Mouse (Mus musculus) ovary, postnatal 10 days (tissue): ENCODE results near the gene Sorbs1.

Experiments used
- DNase-seq: peaks from one replicate; pipeline ENCODE4 v3.0.0; 2022; ENCODE audit warnings: low spot score

The Sorbs1 gene

DNA sequence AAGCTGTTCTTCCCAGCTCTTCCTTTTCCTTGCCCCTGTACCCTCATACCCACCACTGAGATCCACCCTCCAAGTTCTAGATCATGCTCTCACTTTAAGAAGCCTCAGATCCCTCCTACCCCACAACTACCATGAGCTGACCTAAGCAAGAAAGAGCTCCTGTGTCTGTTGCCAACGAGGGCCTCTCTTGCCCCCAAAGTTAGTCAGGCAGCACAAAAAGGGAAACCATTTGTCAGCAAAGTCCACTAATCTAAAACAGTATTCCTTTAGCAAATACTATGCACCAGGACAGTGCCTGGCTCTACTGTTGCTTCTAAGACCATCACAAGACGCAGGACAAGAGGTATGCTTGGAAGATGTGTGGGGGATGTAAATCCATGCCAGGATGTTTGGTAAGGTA is 106.4 kb downstream of the Sorbs1 start:
- no peak for DNase-seq

DNA sequence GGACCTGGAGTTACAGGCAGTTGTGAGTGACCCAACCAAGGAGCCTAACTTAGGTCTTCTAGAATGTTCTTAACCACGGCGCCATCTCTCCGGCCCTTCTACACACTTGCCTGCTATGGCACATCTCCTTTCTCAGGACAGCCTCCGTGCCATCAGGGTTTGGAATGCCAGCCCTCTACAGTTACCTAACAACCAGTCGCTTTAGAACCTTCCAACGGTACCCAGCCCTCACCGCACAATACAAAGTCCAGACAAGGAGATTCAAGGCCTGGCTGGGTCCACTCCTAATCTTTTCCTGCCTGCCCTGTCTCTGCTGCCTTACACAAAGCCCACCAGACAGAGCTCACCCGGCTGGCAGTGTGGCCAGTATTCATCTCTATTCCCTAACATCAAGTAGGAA is 106.9 kb downstream of the Sorbs1 start:
- DNase-seq, result no peak

DNA sequence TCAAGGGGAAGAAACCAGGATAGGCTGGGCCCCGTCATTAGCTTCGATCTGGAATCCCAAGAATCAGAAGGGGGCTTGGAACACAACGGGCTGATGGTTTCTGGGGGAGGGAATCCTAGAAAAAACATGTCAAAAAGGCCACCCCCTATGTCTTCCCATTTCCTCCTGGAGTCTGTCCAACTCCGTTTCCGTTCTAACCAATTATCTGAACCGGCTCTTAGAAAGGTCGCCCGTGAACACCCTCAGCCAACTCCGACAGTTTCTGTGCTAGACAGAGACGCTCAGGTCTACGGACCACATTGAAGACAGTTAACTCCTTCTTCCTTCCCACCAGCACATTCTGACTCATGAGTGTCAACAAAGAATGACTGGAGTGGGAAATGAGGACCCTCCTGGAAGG is 107.8 kb downstream of the Sorbs1 start:
- DNase-seq, result no peak

DNA sequence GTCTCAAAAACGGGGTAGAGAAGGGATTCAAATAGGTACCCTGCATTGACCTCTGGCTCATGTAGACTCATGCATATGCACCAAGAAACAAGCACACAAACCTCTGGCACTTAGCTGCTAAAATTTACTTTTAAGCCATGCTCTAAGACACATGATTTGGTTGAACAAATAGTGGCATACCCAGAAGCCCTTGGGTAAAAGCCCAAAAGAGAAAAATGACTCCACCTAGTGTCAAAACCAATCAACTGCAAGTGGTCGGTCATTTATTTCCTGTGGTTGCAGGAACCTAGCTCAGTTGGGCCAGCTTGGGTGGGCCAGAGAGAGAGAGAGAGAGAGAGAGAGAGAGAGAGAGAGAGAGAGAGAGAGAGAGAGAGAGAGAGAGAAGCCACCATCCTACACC is 109.0 kb downstream of the Sorbs1 start:
- no peak for DNase-seq

DNA sequence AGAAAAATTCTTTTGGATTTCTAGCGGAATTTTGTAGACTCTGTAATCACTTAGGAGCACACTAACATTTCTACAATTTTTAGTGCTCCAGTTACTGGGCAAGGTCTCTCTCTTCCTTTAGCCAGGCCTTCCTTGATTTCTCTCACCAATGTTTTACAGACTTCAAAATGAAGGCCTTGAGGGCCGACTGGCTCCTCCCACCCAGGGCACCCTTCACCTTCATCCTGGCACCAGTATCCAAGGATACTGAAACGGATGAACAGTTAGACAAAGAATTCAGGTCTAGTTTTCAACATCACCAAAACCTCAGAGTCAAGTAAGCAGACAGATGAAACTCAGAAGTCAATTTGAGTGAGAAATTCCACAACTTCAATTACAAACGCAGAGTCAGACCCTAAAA is 109.6 kb downstream of the Sorbs1 start:
- DNase-seq, result no peak

DNA sequence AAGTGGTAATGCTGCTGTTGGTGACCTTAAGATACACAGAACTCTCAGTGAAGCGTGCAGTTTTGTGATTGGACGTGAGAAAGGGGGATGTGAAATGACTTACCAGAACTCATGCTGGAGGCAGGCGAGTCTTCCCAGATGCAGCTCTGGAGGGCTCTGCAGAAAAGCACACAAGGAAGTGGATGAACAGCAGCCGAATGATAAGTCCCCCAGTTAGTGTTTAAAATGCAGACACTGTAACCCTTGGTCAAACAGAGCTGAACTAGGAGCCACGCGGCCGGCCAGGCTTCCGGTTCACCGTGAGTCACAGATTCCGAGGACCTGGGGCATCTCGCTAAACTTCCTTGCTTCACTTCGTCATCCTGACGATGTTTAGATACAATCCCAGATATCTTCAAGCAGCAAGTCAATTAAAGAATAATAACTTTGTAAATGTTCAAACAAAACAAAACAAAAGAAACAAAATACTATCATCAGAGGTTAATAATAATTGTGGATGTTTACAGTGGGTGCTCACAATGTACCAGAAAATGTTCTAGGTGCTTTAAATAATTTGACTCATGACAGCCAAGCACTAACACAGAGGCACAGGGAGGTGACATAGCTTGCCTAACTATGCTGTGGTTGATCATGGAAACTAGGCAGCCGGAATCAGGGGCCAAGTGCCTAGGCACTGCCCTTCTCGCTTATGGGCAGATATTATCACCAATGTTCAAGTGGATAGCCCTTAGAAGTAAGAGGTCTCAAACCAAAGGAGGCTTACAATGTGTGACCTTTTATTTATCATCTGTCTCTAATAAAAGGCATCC is 111.2 kb downstream of the Sorbs1 start:
- DNase-seq, result no peak

DNA sequence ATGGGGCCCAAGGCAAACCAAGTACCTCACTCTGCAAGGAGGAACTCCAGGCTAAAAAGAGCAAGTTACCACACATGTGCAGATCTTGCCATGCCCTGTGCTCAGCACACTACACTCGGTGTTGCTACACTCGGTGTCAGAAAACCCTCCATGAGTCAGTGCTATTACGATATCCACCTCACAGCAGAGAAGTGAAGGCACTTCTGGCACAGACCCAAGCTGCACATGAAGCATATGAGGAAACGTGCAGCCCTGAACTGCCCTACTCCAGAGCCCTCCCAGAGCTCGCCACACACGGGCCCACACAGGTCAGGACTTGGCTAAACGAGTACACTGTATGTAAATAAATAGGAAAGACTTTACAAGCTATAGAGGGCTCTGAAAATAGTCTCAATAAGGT is 112.4 kb downstream of the Sorbs1 start:
- DNase-seq, result no peak

DNA sequence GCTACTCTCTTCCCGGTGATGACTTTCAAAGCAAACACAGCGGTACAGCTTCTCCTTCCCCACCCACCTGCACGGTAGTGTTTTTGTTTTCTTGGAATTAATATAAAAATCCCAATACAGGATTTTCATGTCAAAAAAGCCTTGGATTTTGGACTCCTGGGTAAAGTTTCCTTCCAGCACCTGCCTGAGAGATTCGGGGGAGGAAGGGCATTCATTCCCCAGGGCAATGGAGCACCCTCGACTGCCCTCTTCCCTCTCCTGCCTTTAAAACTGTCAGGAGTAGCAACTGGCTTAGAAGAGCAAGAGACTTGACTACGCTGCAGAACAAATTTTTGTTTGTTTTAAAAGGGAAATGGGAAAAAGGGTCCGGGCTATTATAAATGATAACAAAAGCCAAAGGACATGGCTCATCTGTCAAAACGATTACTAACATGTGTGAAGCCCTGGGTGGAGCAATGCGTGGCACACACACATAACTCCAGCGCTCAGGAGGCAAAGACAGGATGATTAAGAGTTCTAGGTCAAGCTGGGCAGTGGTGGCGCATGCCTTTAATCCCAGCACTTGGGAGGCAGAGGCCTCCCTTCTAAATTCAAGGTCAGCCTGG is 113.1 kb downstream of the Sorbs1 start:
- DNase-seq, result no peak

DNA sequence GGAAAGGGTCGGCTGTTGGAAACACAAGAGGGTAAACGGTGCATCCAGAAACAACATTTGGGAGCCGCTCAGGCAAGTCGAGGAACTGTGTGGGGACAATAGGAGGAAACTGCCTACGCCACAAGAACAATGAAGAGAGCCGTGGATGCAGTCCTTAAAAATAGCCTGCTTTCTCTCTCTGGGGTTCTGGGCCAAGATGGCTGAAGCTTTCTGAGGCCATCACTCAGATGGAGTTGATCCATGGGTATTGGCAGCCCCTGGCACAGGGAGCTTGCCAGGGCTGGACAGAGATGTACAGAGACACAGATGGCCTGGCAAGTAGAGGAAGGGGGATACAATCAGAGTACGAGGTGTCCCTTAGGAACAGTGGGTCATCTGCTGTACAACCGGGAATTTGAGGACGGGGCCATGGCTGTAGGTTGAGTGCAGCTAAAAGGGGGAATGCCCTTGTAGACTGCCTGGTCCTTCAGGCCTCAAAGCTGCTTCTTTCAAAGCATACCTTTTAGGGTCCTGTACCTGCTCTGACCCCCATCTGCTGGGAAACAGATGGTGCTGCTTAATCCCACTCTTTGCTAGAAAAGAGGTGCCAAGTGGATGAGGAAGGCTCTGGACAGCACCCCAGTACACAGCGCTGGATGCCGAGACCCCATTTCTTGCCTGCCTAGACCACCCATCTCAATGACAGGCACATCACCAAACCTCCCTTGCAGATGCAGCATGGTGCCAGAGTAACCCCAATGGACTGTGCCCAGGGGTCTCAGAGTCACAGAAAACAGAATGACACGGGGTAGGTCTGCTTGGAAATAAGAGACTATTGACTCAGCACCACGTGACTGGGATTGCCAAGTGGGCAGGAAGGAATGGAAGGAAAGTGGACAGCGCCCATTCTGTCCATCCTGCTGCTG is 117.6 kb downstream of the Sorbs1 start:
- no peak for DNase-seq

DNA sequence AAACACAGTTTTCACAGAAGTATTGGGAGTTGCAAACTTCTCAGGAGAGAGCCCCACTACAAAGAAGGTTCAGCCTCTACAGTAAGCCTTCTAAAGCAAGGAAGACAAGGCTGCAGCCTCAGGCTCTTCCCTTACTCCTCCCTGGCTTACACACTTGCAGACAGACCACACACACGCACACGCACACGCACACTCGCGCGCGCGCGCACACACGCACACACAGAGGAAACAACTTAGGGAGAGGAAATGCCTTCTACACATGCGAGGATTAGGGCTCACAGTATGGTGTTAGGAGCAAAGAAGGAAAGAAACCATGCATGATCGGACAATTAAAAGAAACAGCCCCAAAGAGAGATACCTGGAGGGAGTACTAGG is 118.3 kb downstream of the Sorbs1 start:
- DNase-seq, result no peak

DNA sequence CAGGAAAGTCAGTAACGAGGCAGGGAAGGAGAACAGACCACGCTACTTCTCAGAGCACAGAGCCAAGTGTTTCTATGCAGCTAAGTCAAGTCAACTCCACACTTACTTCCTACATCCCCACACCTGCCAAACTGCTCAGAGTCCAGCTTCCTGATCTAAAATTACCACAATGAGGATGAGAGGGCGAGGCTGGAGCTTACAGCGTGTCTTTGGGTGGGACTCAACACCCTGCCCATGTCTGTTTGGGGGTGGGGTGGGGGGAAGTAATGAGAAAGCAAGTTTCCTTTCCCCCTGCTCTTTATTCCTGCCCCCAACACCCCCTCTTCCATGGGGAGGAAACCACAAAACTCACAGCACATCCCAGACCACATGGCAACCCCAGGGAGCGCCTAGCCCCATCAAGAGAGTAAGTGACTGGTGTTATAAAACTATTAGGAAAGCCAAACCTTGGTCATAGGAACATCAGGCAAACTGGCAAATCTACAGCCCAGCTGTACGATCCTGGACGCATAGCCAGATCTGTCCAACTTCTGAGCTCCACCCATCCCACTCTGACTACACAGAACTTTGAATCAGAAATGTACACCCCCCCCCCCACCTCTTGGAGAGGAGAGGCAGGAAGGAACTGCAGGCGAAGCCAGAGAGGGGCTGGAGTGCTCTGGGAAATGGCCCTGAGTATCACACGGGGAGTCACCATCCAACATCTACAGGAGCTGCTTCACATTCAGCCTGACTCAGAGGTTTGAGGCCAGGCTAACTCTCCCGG is 118.8 kb downstream of the Sorbs1 start:
- no peak for DNase-seq

DNA sequence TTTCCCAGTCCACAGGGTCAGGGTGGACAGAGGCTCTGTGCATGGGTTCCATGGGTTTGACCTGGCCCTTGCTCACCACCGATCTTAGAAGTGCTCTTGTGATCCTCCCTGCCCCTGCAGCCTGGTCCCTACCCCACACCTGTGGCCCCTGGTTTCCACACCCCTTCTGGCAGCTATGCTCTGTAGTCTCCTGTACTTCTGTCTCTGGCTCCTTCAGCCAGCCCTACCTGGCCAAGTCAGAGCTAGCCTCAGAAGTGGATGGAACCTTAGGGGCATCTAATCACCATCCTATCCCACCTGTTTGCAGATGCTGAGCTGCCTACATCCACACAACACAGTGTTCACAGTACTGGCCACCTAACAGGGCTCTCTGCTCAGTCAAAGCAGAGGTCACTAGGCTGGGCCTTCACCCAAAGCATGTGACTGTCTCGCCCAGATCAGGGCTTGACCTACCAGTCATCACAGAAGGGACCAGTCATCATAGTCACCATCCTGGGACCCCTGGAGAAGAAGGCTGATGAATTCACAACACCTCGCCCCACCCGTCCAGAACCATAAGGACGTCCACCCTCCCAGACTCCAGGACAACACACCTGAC is 120.7 kb downstream of the Sorbs1 start:
- DNase-seq, result no peak

DNA sequence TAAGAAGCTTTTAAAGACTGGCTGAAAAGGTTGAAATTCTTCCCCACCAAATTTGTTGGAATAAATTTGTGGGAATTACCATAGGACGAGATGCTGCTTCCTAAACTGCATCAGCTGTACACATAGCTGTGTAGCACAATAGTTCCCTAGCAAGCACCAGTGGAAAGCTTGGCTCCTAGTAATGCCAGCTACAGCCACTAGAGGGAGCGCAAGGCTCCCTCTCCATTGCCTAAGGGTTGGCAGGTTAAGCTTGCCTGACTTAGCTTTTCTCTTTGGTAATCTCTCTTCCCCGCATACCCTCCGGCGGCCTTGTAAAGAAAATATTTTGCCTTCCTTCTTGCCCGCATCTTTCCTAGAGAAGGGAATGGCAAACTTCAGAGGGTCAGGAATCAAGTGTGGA is 122.1 kb downstream of the Sorbs1 start:
- DNase-seq, result peak; percentile 68

DNA sequence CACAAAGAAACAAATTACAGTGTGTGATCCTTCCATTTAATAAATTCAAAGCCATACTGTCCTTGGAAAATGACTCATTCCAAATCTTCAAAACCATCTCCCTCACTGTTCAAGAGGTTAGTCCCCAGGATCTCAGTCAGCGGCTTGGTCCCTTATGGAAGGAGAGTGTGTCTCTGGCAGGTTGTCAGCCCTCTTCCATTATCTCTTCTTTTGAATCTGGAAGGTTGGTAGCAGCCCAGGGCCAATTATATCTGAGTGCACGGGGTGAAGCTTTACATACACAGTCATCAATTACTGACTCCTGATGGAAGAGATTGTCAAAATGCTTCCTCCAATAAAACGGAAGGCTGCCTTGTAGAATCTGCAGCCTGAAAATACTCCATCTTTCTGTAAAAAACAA is 126.7 kb downstream of the Sorbs1 start:
- DNase-seq, result no peak

DNA sequence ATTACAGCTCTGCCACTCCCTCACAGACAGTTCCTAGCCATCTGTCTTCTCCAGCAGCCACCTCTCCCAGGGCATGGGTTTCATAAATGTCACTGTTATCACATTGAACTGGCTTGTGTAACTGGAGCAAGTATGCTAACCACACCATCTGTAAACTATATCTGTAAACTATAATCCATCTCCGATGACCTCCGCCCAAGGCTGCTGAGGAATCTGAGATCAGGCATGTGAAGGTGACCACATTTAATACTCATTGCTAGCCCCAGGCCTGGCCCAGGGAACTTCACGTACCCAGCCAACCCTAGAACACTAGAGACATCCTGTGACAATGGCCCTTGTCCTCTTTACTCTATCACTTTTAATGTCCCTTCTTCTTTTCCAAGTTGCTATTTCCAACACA is 128.2 kb downstream of the Sorbs1 start:
- DNase-seq, result no peak

DNA sequence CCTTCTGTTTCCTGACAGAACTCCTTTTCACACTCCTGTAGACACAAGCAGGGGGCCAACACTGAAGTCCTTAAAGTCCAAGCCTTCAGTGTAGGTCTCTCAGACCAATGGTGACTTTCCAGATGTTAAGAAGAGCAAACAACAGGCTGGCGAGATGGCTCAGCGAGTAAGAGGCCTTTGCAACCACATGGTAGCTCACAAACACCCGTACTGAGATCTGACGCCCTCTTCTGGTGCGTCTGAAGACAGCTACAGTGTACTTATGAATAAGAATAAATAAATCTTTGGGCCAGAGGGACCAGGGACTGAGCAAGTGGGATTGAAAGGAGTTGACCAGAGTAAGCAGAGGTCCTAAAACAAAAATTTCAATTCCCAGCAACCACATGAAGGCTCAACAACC is 129.6 kb downstream of the Sorbs1 start:
- no peak for DNase-seq

DNA sequence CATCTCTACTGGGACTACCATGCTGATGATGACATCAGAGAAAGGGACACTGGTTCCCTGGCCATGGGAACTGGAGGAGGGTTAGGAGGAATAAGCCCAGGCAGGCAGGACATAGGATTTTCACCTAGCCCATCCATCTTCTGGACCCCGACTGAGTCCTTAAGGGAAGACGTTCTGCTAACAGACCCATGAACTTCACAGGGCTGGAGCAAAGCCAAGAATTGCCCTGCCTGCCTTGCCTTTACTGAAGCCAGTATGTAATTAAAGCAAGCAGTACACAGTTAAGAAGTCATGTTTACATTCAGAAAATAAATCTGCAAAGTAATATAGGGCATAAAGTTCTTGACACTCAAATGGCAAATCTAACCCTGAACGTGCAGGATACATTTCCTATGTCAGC is 132.9 kb downstream of the Sorbs1 start:
- DNase-seq, result no peak

DNA sequence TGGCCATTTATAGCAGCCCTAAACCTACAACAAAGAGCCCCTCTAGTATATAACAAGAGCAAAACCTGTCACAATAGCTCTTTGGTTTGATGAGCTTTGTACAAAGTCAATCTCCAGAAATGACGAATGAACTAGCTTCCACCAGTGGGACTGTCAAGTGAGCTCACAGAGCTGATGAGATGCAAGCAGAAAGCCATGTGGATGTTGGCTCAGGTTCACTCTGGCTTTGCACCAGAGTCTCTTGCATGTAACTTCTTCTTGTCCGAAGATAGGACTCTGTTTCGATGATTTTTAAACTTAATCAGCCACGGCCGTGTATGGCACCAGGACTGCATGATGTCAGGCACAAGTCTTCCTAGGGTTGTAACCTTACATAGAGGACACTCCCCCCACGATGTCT is 133.6 kb downstream of the Sorbs1 start:
- DNase-seq, result no peak

DNA sequence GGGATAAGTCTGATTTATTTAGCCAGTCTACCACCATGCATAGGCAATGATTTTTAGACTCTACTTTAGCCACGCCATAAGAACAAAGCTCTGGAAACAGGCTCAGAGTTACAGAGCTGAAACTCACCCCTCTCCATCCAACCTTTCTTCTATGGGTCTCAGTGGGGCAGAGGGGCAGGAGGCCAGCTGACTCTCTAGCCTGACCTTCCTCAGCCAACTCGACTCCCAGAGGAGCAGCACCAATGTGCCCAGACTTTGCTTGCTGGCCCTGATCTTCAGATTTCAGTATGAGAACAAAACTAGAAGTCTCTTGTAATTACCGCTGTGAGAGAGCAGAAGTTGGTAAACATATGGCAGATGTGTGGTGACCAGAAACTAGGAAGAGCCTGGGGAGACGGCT is 134.5 kb downstream of the Sorbs1 start:
- no peak for DNase-seq

DNA sequence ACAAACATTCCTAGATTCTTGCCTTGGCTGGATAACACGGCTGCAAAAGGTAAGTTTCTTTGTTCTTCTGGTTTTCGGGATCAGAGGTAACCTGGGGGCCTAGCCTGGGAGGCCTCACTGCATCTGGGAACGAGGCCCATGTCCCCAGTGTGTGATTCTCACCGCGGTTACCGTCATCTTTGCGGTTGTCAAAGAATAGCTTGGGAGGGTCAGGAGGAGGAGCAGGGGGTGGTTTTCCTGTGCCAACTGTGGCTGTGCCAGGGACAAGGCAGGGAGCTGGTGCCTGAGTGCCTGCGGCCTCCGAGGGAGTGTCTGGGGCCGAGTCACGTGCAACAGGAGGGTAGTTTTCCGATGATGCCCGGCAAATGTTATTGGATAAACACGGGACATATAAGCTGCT is 135.9 kb downstream of the Sorbs1 start:
- DNase-seq, result no peak

DNA sequence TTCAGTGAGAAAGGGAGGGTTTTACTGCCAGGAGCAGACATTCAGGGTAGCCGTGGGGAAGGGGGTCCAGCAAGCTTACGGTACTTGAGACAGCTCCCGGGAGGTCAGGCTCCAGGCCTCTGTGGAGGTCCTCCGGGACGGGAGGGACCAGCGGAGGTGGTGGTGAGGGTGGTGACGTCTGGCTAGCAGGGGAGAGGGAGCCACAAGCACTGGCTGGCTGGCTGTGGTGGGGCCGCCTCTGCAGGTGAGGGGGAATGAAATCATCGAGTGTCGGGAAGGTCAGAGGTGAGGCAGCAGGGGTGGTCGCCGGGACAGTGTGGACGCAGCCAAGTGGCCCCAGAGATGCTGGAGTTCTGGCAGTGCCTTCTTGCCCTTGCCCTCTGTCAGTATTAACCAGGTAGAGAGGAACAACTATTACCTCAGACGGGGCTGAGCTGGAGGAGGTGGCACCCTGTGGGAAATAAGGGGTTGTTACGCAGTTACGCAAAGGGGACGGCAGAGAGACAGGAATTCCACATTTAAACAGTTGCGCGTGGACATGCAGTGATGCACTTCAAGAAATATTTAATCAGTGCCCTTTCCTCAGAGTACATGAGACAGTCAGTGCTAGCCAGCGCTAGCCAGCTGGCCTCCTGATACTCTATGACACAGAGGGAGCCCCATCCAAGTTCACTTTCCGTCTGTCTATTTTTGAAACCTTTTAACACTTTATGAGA is 136.9 kb downstream of the Sorbs1 start:
- DNase-seq, result no peak
